ENCODE assay signal across 23 mouse cellular contexts in the genomic region with DNA sequence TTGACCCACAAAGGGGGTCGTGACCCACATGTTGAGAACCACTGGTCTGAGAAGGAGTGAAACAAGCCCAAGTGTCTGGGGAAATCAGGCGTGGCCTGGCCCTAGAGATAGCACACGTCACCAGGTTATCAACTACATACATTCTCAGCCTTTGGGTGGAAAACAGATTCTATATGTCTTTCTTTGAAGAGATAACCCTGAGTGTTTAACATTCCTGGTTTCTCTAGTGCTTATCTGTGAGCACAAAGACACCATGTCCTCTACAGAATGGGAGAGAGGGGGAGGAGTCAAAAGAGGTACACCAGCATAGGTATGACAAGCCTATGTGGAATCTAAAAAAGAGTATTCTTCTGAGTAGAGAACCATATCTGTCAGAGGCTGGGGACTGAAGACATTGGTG. TPM values are rescaled to one million over a fixed set of nuclear protein-coding genes. Genes with fewer than 3 reads are reported as not detected.
DNase-seq lines count a peak whose midpoint lies in the region; ATAC-seq and TF ChIP-seq lines count a peak whose summit lies in the region.
"Had no signal": no experiment of that assay in that cellular context is flagged by ENCODE, and none has a peak within 500 bp of the region (broad histone marks: within the 10 kb centered on the region; RNA-seq: fewer than 3 reads in every experiment).

No protein-coding gene starts in this region.

- no peaks in the 10 kb centered on the region for H3K4me1 ChIP-seq in intestine, embryonic 15.5 days (replicated peaks)
- 0 out of 2 replicates have a peak, but pooled peaks cover 4% of the 10 kb centered on the region for H3K4me1 ChIP-seq in intestine, postnatal 0 days (replicated peaks; ENCODE audit: control insufficient read depth, insufficient read depth, low read length)
- peaks cover 55% of the 10 kb centered on the region for H3K4me1 ChIP-seq in liver, embryonic 15.5 days (replicated peaks)
- H3K4me1 ChIP-seq in midbrain, embryonic 15.5 days = no peaks in the 10 kb centered on the region
- H3K4me1 ChIP-seq: midbrain, embryonic 12.5 days; neural tube, embryonic 15.5 days had no signal

- no peak overlapping the region for H3K9ac ChIP-seq in intestine, embryonic 15.5 days
- H3K9ac ChIP-seq in intestine, postnatal 0 days (ENCODE audit: low read depth, low read length) = no peak overlapping the region
- H3K9ac ChIP-seq in liver, embryonic 15.5 days = no peak overlapping the region
- H3K9ac ChIP-seq in midbrain, embryonic 15.5 days = no peak overlapping the region
- H3K9ac ChIP-seq: midbrain, embryonic 12.5 days; neural tube, embryonic 15.5 days had no signal

- H3K27ac ChIP-seq in intestine, embryonic 15.5 days = no peak overlapping the region
- no peak overlapping the region for H3K27ac ChIP-seq in intestine, postnatal 0 days (ENCODE audit: low read depth, low read length)
- peak overlapping the region; percentile 66 for H3K27ac ChIP-seq in liver, embryonic 15.5 days (replicated peaks)
- H3K27ac ChIP-seq in midbrain, embryonic 15.5 days = no peak overlapping the region
- H3K27ac ChIP-seq: gastrocnemius, adult 2 months; heart, adult 2 months; hindbrain, postnatal 0 days; midbrain, embryonic 12.5 days; neural tube, embryonic 15.5 days had no signal

- 60% methylated on average over 3 of the region's 3 CpGs for WGBS in intestine, embryonic 15.5 days
- WGBS in intestine, postnatal 0 days = 45% methylated on average over 3 of the region's 3 CpGs
- WGBS in liver, embryonic 15.5 days (ENCODE audit: insufficient replicate concordance) = 15% methylated on average over 3 of the region's 3 CpGs
- WGBS in midbrain, embryonic 15.5 days = 77% methylated on average over 3 of the region's 3 CpGs

- intact Hi-C loops in gastrocnemius, postnatal 14 days (cut with DNase I; ENCODE audit: low total_unique reads) = no loop called here

- no peaks in the 10 kb centered on the region for H3K36me3 ChIP-seq in intestine, embryonic 15.5 days
- H3K36me3 ChIP-seq in intestine, postnatal 0 days (ENCODE audit: control insufficient read depth, insufficient read depth) = no peaks in the 10 kb centered on the region
- H3K36me3 ChIP-seq in liver, embryonic 15.5 days (replicated peaks) = no peaks in the 10 kb centered on the region
- no peaks in the 10 kb centered on the region for H3K36me3 ChIP-seq in midbrain, embryonic 15.5 days (replicated peaks)
- H3K36me3 ChIP-seq: midbrain, embryonic 12.5 days; neural tube, embryonic 15.5 days had no signal

- H3K4me3 ChIP-seq in intestine, embryonic 15.5 days (replicated peaks) = no peak overlapping the region
- H3K4me3 ChIP-seq in intestine, postnatal 0 days (ENCODE audit: low read depth, low read length) = no peak overlapping the region
- H3K4me3 ChIP-seq in liver, embryonic 15.5 days (replicated peaks) = no peak overlapping the region
- no peak overlapping the region for H3K4me3 ChIP-seq in midbrain, embryonic 15.5 days
- H3K4me3 ChIP-seq: gastrocnemius, adult 2 months; heart, adult 2 months; midbrain, embryonic 12.5 days; myocyte; neural tube, embryonic 15.5 days had no signal

- no peak for DNase-seq in gastrocnemius, postnatal 25 days
- no peak for DNase-seq in gastrocnemius, postnatal 14 days
- DNase-seq: B cell, adult 2 months; cerebellum, adult 18-20 months; cerebellum, postnatal 36 days; gastrocnemius, adult 2 months; heart, adult 2 months; heart, postnatal 4 days; kidney, adult 8-10 months; kidney, postnatal 4 days; lung, adult 18-20 months; lung, postnatal 4 days; right cerebral cortex, postnatal 25 days had no signal

- no peaks in the 10 kb centered on the region for H3K9me3 ChIP-seq in intestine, embryonic 15.5 days
- H3K9me3 ChIP-seq in intestine, postnatal 0 days (ENCODE audit: control insufficient read depth) = no peaks in the 10 kb centered on the region
- H3K9me3 ChIP-seq in liver, embryonic 15.5 days (replicated peaks) = no peaks in the 10 kb centered on the region
- no peaks in the 10 kb centered on the region for H3K9me3 ChIP-seq in midbrain, embryonic 15.5 days
- H3K9me3 ChIP-seq: midbrain, embryonic 12.5 days; neural tube, embryonic 15.5 days had no signal

- TF ChIP-seq CTCF in intestine, postnatal 0 days (IDR thresholded peaks at IDR 0.05; ENCODE audit: low read depth) = no peak

- peak; percentile 53; the same call in 1 of the 2 replicates for ATAC-seq in intestine, embryonic 15.5 days
- no peak for ATAC-seq in intestine, postnatal 0 days
- ATAC-seq in erythroblast, adult 5-6 weeks (replicated peaks; ENCODE audit: low FRiP score, poor library complexity, severe bottlenecking) = peak; percentile 57; the same call in 1 of the 2 replicates
- peak; percentile 96 for ATAC-seq in liver, embryonic 15.5 days (ENCODE audit: insufficient read depth)
- ATAC-seq in midbrain, embryonic 15.5 days (replicated peaks) = no peak
- ATAC-seq: hindbrain, postnatal 0 days had no signal

- H3K4me2 ChIP-seq in intestine, embryonic 15.5 days (replicated peaks) = no peak overlapping the region
- no peak overlapping the region for H3K4me2 ChIP-seq in intestine, postnatal 0 days (replicated peaks; ENCODE audit: low read depth)
- peak overlapping the region; percentile 49 for H3K4me2 ChIP-seq in liver, embryonic 15.5 days
- no peak overlapping the region for H3K4me2 ChIP-seq in midbrain, embryonic 15.5 days
- H3K4me2 ChIP-seq: midbrain, embryonic 12.5 days; neural tube, embryonic 15.5 days had no signal

- H3K27me3 ChIP-seq in intestine, embryonic 15.5 days (replicated peaks) = no peaks in the 10 kb centered on the region
- H3K27me3 ChIP-seq in intestine, postnatal 0 days (replicated peaks; ENCODE audit: control insufficient read depth, insufficient read depth, low read length) = no peaks in the 10 kb centered on the region
- peaks cover 2% of the 10 kb centered on the region; the same call in 1 of the 2 replicates for H3K27me3 ChIP-seq in liver, embryonic 15.5 days
- no peaks in the 10 kb centered on the region for H3K27me3 ChIP-seq in midbrain, embryonic 15.5 days (replicated peaks)
- H3K27me3 ChIP-seq: midbrain, embryonic 12.5 days; neural tube, embryonic 15.5 days had no signal

RNA-seq across cellular contexts. Expression of gene Slc22a8, which starts 11.9 kb away (rescaled TPM):
- 0.05 TPM in 1 of 2 replicates, not detected in the other for polyA plus RNA-seq in intestine, embryonic 15.5 days (2015; fragmentation: Nextera tagmentation; extraction: Ambion mirVana)
- 0.05 and 0.13 TPM in 2 replicates for polyA plus RNA-seq in intestine, postnatal 0 days (2015; fragmentation: Nextera tagmentation; extraction: Ambion mirVana)
- total RNA-seq in erythroblast, adult 5-6 weeks (2015; ENCODE audit: low replicate concordance) = not detected in 2 replicates
- total RNA-seq in erythroblast, adult 5-6 weeks (2017; ENCODE audit: low replicate concordance) = not detected in 2 replicates
- polyA plus RNA-seq in liver, embryonic 15.5 days (2015; fragmentation: Nextera tagmentation; extraction: Ambion mirVana) = 2.1 and 2.3 TPM in 2 replicates
- not detected for total RNA-seq in gastrocnemius, postnatal 25 days (2021)
- 12.1 and 13.5 TPM in 2 replicates for polyA plus RNA-seq in midbrain, embryonic 15.5 days (2015; fragmentation: Nextera tagmentation; extraction: Ambion mirVana)
- total RNA-seq in gastrocnemius, postnatal 14 days (2021) = not detected
- total RNA-seq: gastrocnemius, adult 2 months; heart, adult 2 months; heart, postnatal 4 days had no signal
- polyA plus RNA-seq: myocyte; urinary bladder, adult 2 months had no signal

RNA-seq across cellular contexts. Expression of gene Slc22a6, which starts 14.9 kb away (rescaled TPM):
- 0.05 TPM in 1 of 2 replicates, not detected in the other for polyA plus RNA-seq in intestine, embryonic 15.5 days (2015; fragmentation: Nextera tagmentation; extraction: Ambion mirVana)
- 0.03 and 0.10 TPM in 2 replicates for polyA plus RNA-seq in intestine, postnatal 0 days (2015; fragmentation: Nextera tagmentation; extraction: Ambion mirVana)
- total RNA-seq in erythroblast, adult 5-6 weeks (2015; ENCODE audit: low replicate concordance) = not detected in 2 replicates
- total RNA-seq in erythroblast, adult 5-6 weeks (2017; ENCODE audit: low replicate concordance) = not detected in 2 replicates
- 0.02 TPM in 1 of 2 replicates, not detected in the other for polyA plus RNA-seq in liver, embryonic 15.5 days (2015; fragmentation: Nextera tagmentation; extraction: Ambion mirVana)
- total RNA-seq in gastrocnemius, postnatal 25 days (2021) = not detected
- polyA plus RNA-seq in midbrain, embryonic 15.5 days (2015; fragmentation: Nextera tagmentation; extraction: Ambion mirVana) = 15.3 and 19.7 TPM in 2 replicates
- not detected for total RNA-seq in gastrocnemius, postnatal 14 days (2021)
- total RNA-seq: gastrocnemius, adult 2 months; heart, adult 2 months; heart, postnatal 4 days had no signal
- polyA plus RNA-seq: heart, adult 2 months; myocyte; urinary bladder, adult 2 months had no signal

Comparison
In these comparisons a context has a peak if more than half of its experiments do, and no peak if none do; other contexts are left out.
1. ATAC-seq: peak in intestine, embryonic 15.5 days (single experiment), erythroblast, adult 5-6 weeks (single experiment) and liver, embryonic 15.5 days (single experiment); none in intestine, postnatal 0 days (single experiment) and midbrain, embryonic 15.5 days (single experiment).
2. RNA of gene Slc22a6, which starts 14.9 kb away (polyA plus RNA-seq): 15.3 to 19.7 TPM in midbrain, embryonic 15.5 days; 0.03 to 0.10 TPM in intestine, postnatal 0 days, 0.02 TPM in liver, embryonic 15.5 days and 0.05 TPM in intestine, embryonic 15.5 days; every median in the first group is over 10 times any median in the second.